Mouse (Mus musculus) forebrain, embryonic 13.5 days (tissue): Measurements from ENCODE around the gene Trim56. TPM values are rescaled to one million over a fixed set of nuclear protein-coding genes. Genes with fewer than 3 reads are reported as not detected.

Source experiments
- ATAC-seq: fragments of 200-750 bp; cut with Nextera tagmentation; 2 replicates; pipeline ENCODE4 v1.8.0; 2017
- H3K27ac ChIP-seq: fragments of 300-500 bp; sonication (generic); 2 replicates; pipeline ENCODE4 v1.5.1; 2015; ENCODE audit warnings: inconsistent platforms, mild to moderate bottlenecking, moderate library complexity
- H3K27me3 ChIP-seq: fragments of 300-500 bp; sonication (generic); 2 replicates; pipeline ENCODE4 v1.6.1; 2015; ENCODE audit warnings: mild to moderate bottlenecking, inconsistent platforms
- H3K36me3 ChIP-seq: fragments of 300-500 bp; sonication (generic); 2 replicates; pipeline ENCODE4 v1.6.1; 2015; ENCODE audit warnings: mild to moderate bottlenecking, inconsistent platforms; ENCODE audit not compliant: poor library complexity, severe bottlenecking
- H3K4me1 ChIP-seq: fragments of 300-500 bp; sonication (generic); 2 replicates; pipeline ENCODE4 v1.6.1; 2015; ENCODE audit warnings: inconsistent platforms
- H3K4me2 ChIP-seq: fragments of 300-500 bp; sonication (generic); 2 replicates; pipeline ENCODE4 v1.6.1; 2015; ENCODE audit warnings: inconsistent platforms, mild to moderate bottlenecking, moderate library complexity
- H3K4me3 ChIP-seq: fragments of 300-500 bp; sonication (generic); 2 replicates; pipeline ENCODE4 v1.5.1; 2015; ENCODE audit warnings: mild to moderate bottlenecking, inconsistent platforms
- H3K9ac ChIP-seq: fragments of 300-500 bp; sonication (generic); 2 replicates; pipeline ENCODE4 v1.6.1; 2015; ENCODE audit warnings: mild to moderate bottlenecking, inconsistent platforms
- H3K9me3 ChIP-seq: fragments of 300-500 bp; sonication (generic); replicated peaks from 2 replicates; pipeline ENCODE4 v1.6.1; 2016; ENCODE audit warnings: inconsistent platforms
- WGBS: fragments of 180-500 bp; shearing (Covaris S2); methylation state at CpG from one replicate; pipeline ENCODE4 v1.1.7; 2015; 5-methylcytosine and 5-hydroxymethylcytosine counted together
- polyA plus RNA-seq: library from polyadenylated mRNA; unstranded; fragments of >200 nt; fragmentation: Nextera tagmentation; extraction: Ambion mirVana; gene quantifications from 2 replicates; pipeline ENCODE4 v1.2.1, GENCODE M21; 2015

Trim56 gene
- polyA plus RNA-seq, 1 experiment from 2014 or later = 3.6 TPM

GRCm38 (mm10) chr5:137087410-137087809, 28.6 kb downstream of the Trim56 start:
- no peak for ATAC-seq

GRCm38 (mm10) chr5:137085731-137086130, 30.3 kb downstream of the Trim56 start:
- 84% methylated on average over 3 of the region's 3 CpGs for WGBS
- ATAC-seq = no peak
- Histone ChIP-seq H3K4me3 (no peak overlapping the region), H3K4me2 (no peak overlapping the region), H3K4me1 (no peaks in the 10 kb centered on the region), H3K27me3 (no peaks in the 10 kb centered on the region), H3K9ac (no peak overlapping the region), H3K36me3 (no peaks in the 10 kb centered on the region), H3K9me3 (peaks cover 4% of the 10 kb centered on the region; the same call in 1 of the 2 replicates), H3K27ac (no peak overlapping the region)

More at GRCm38 (mm10) chr5:137087410-137087809, 28.6 kb downstream of the Trim56 start:
- no peak overlapping the region for H3K9ac ChIP-seq
- no peaks in the 10 kb centered on the region for H3K4me1 ChIP-seq
- H3K27me3 ChIP-seq = no peaks in the 10 kb centered on the region
- no peak overlapping the region for H3K4me2 ChIP-seq
- H3K9me3 ChIP-seq = peaks cover 4% of the 10 kb centered on the region; the same call in 1 of the 2 replicates
- no peaks in the 10 kb centered on the region for H3K36me3 ChIP-seq
- WGBS = 90% methylated on average over 8 of the region's 8 CpGs
- no peak overlapping the region for H3K27ac ChIP-seq
- no peak overlapping the region for H3K4me3 ChIP-seq

- no peak overlapping the region for H3K4me3 ChIP-seq
- H3K36me3 ChIP-seq = no peaks in the 10 kb centered on the region
- no peak overlapping the region for H3K9ac ChIP-seq
- no peaks in the 10 kb centered on the region for H3K4me1 ChIP-seq
- H3K9me3 ChIP-seq = peaks cover 4% of the 10 kb centered on the region; the same call in 1 of the 2 replicates
- WGBS = 86% methylated on average over 6 of the region's 6 CpGs
- H3K27ac ChIP-seq = no peak overlapping the region
- no peaks in the 10 kb centered on the region for H3K27me3 ChIP-seq
- H3K4me2 ChIP-seq = no peak overlapping the region
- no peak for ATAC-seq
Measured at GRCm38 (mm10) chr5:137085021-137085420, 31.0 kb downstream of the Trim56 start.

- peaks cover 4% of the 10 kb centered on the region; the same call in 1 of the 2 replicates for H3K9me3 ChIP-seq
- H3K27me3 ChIP-seq = no peaks in the 10 kb centered on the region
- H3K36me3 ChIP-seq = no peaks in the 10 kb centered on the region
- H3K4me3 ChIP-seq = no peak overlapping the region
- no peak overlapping the region for H3K4me2 ChIP-seq
- no peak for ATAC-seq
- no peak overlapping the region for H3K9ac ChIP-seq
- no peak overlapping the region for H3K27ac ChIP-seq
- H3K4me1 ChIP-seq = no peaks in the 10 kb centered on the region
- WGBS = 89% methylated on average over 4 of the region's 4 CpGs
Measured at GRCm38 (mm10) chr5:137083051-137083450, 33.0 kb downstream of the Trim56 start.

- Histone ChIP-seq H3K27me3 (no peaks in the 10 kb centered on the region), H3K9me3 (no peaks in the 10 kb centered on the region), H3K27ac (no peak overlapping the region), H3K9ac (no peak overlapping the region), H3K4me1 (no peaks in the 10 kb centered on the region), H3K36me3 (no peaks in the 10 kb centered on the region), H3K4me3 (no peak overlapping the region), H3K4me2 (no peak overlapping the region)
- WGBS = 72% methylated on average over 5 of the region's 5 CpGs
- ATAC-seq = no peak
Measured at GRCm38 (mm10) chr5:137079849-137080248, 36.2 kb downstream of the Trim56 start.

DNA sequence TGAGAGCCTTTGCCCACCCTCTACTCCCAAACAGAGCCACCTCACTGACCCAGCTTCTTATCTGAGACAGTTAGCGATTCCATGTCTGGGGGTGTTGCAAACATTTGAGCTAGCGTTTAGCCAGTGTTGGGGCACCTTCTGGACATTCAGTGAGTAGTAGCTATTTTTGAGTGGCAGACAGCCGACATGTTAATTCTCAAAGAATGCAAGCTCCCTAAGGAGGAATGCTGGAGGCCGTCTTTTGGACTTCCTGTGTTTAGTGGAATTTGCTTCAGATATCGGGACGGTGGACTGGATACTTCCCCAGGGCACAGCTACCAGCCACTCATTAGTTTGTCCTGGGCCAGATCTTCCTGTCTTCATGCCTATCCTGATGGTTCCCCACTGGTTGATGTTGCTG, 37.4 kb downstream of the Trim56 start:
- no peaks in the 10 kb centered on the region for H3K9me3 ChIP-seq
- H3K4me1 ChIP-seq = no peaks in the 10 kb centered on the region; the same call in 1 of the 2 replicates
- H3K27me3 ChIP-seq = no peaks in the 10 kb centered on the region
- no peaks in the 10 kb centered on the region for H3K36me3 ChIP-seq
- 82% methylated on average over 6 of the region's 6 CpGs for WGBS
- H3K27ac ChIP-seq = no peak overlapping the region
- no peak for ATAC-seq
- no peak overlapping the region for H3K4me2 ChIP-seq
- no peak overlapping the region for H3K9ac ChIP-seq
- H3K4me3 ChIP-seq = no peak overlapping the region

- no peaks in the 10 kb centered on the region for H3K36me3 ChIP-seq
- H3K27me3 ChIP-seq = no peaks in the 10 kb centered on the region
- H3K9me3 ChIP-seq = no peaks in the 10 kb centered on the region
- H3K4me2 ChIP-seq = no peak overlapping the region
- ATAC-seq = no peak
- no peak overlapping the region for H3K9ac ChIP-seq
- H3K4me1 ChIP-seq = no peaks in the 10 kb centered on the region; the same call in 1 of the 2 replicates
- H3K27ac ChIP-seq = no peak overlapping the region
- 93% methylated on average over 14 of the region's 14 CpGs for WGBS
- H3K4me3 ChIP-seq = no peak overlapping the region
Measured at GRCm38 (mm10) chr5:137078041-137078440, 38.0 kb downstream of the Trim56 start.

DNA sequence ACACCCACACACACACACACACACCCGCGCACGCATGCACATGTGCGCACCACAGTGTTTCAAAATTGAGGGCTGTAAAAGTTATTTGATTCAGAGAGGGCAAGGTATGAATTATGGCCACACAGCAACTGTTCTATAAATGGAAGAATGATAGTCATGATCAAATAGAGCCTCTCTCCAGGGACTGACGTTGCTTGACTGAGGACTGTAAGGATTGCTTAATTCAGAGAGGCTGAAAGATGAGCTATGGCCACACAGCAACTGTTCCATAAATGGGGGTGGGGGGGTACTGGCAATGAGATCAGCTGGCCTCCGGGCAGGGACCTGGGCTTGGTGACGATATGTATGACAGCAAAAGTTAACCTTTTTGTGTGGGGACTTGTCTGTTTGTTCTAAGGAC, 38.8 kb downstream of the Trim56 start:
- Histone ChIP-seq H3K27ac (no peak overlapping the region), H3K36me3 (no peaks in the 10 kb centered on the region), H3K9me3 (no peaks in the 10 kb centered on the region), H3K4me3 (no peak overlapping the region), H3K4me2 (no peak overlapping the region), H3K4me1 (peaks cover 6% of the 10 kb centered on the region), H3K9ac (no peak overlapping the region), H3K27me3 (no peaks in the 10 kb centered on the region)
- no peak for ATAC-seq
- WGBS = 89% methylated on average over 7 of the region's 7 CpGs

DNA sequence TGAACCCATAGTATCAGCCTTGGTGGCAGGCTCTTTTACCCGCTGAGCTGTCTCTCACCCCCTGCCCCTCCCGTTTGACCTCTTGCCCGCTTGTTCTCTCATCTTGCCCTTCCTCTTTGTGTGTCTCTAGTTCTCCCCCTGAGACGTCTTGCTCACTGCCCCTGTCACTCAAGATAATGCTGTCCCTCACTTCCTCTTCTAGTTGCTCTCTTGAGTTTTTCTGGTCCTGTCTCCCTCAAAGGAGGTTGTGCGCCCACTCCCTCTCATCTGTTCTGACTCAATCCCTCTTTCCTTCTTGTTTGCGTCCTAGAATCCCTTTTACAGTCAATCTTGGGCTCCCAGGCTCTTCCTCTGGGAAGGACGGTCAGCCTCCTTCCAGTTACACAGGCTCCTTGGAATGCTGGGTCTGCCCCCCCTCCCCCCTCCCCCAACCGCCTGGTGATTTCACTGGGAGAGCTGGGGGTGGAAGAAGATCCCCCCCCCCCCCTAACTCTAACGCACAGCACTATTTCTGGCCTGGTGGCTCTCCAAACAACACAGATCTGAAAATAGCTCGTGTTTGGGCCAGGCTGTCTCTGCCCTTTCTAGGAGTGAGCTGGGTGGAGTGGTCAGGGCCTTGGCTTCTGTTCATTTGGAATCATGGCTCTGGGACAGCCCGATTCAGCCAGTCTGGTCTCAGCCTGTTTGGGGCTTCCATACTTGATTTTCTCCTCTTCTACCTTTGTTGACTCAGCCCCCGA, 39.6 kb downstream of the Trim56 start:
- no peak for ATAC-seq
- H3K4me3 ChIP-seq = no peak overlapping the region

GRCm38 (mm10) chr5:137075726-137076125, 40.3 kb downstream of the Trim56 start:
- no peak overlapping the region for H3K4me2 ChIP-seq
- H3K36me3 ChIP-seq = no peaks in the 10 kb centered on the region
- no peak for ATAC-seq
- no peaks in the 10 kb centered on the region for H3K27me3 ChIP-seq
- no peak overlapping the region for H3K4me3 ChIP-seq
- no peak overlapping the region for H3K9ac ChIP-seq
- peaks cover 12% of the 10 kb centered on the region for H3K4me1 ChIP-seq
- H3K9me3 ChIP-seq = no peaks in the 10 kb centered on the region
- WGBS = 79% methylated on average over 6 of the region's 6 CpGs
- H3K27ac ChIP-seq = no peak overlapping the region

More for the DNA sequence above, 39.6 kb downstream of the Trim56 start:
- H3K9ac ChIP-seq = no peak overlapping the region
- H3K4me2 ChIP-seq = no peak overlapping the region
- H3K9me3 ChIP-seq = no peaks in the 10 kb centered on the region
- no peak overlapping the region for H3K27ac ChIP-seq
- H3K27me3 ChIP-seq = no peaks in the 10 kb centered on the region
- WGBS = 50% methylated on average over 12 of the region's 12 CpGs
- H3K36me3 ChIP-seq = no peaks in the 10 kb centered on the region
- H3K4me1 ChIP-seq = peaks cover 12% of the 10 kb centered on the region

- peaks cover 12% of the 10 kb centered on the region for H3K4me1 ChIP-seq
- ATAC-seq = no peak
- no peak overlapping the region; the same call in 1 of the 2 replicates for H3K9ac ChIP-seq
- no peak overlapping the region for H3K4me2 ChIP-seq
- no peaks in the 10 kb centered on the region for H3K9me3 ChIP-seq
- no peaks in the 10 kb centered on the region for H3K27me3 ChIP-seq
- no peak overlapping the region for H3K4me3 ChIP-seq
- WGBS = 39% methylated on average over 6 of the region's 6 CpGs
- no peak overlapping the region for H3K27ac ChIP-seq
- H3K36me3 ChIP-seq = no peaks in the 10 kb centered on the region
Measured at GRCm38 (mm10) chr5:137074191-137074651, 41.8 kb downstream of the Trim56 start.

GRCm38 (mm10) chr5:137073141-137073540, 42.9 kb downstream of the Trim56 start:
- H3K27ac ChIP-seq = no peak overlapping the region
- H3K4me3 ChIP-seq = no peak overlapping the region
- H3K9me3 ChIP-seq = no peaks in the 10 kb centered on the region
- no peak overlapping the region for H3K4me2 ChIP-seq
- no peaks in the 10 kb centered on the region for H3K27me3 ChIP-seq
- peaks cover 12% of the 10 kb centered on the region for H3K4me1 ChIP-seq
- no peak for ATAC-seq
- no peaks in the 10 kb centered on the region for H3K36me3 ChIP-seq
- 94% methylated on average over 8 of the region's 8 CpGs for WGBS
- no peak overlapping the region for H3K9ac ChIP-seq
